Mouse (Mus musculus) gastrocnemius, adult 2 months (tissue): ENCODE measurements around the gene Icam4. TPM values are rescaled to one million over a fixed set of nuclear protein-coding genes. Genes with fewer than 3 reads are reported as not detected.
"Not testable (repeated sequence)": the region's sequence is repeated elsewhere in the genome, so short reads cannot be mapped to it uniquely, and the experiment has no call there.

Experiments
- DNase-seq: peaks from one replicate; pipeline ENCODE4 v3.0.0; 2022
- H3K27ac ChIP-seq: fragments of 200-600 bp; 2 replicates; pipeline ENCODE4 v1.8.1; 2022; ENCODE audit warnings: mild to moderate bottlenecking
- H3K4me3 ChIP-seq: fragments of 200-600 bp; 2 replicates; pipeline ENCODE4 v1.8.1; 2022; ENCODE audit warnings: mild to moderate bottlenecking, moderate library complexity
- CTCF ChIP-seq: fragments of 200-600 bp; IDR thresholded peaks from 2 replicates; pipeline ENCODE4 v1.8.1; 2022; ENCODE audit warnings: antibody characterized with exemption, mild to moderate bottlenecking, moderate library complexity
- intact Hi-C: fragments of 180-260 bp; cut with DNase I; formaldehyde crosslinking; loops from one replicate; pipeline ENCODE4 v1.15.1; 2025
- total RNA-seq, 2 experiments: library from RNA; stranded (reverse); gene quantifications; 2 replicates each; pipeline ENCODE4 v1.2.3; 2021

Gene Icam4
- total RNA-seq, 2 experiments from 2014 or later, result 1.2 to 2.2 TPM

- H3K27ac ChIP-seq, result no peak overlapping the region
- intact Hi-C loops, result loop anchor here (2.0 to 5.0 kb wide), 2 partner anchors 100 to 114 kb away; partner anchors contain the start of gene Ppan
- no peak for DNase-seq
- no peak overlapping the region for H3K4me3 ChIP-seq
- TF ChIP-seq CTCF, result peak; percentile 36
These were observed 28.4 kb upstream of the Icam4 start for GRCm38 (mm10) chr9:21000811-21001210.

GRCm38 (mm10) chr9:21001651-21002200, 27.4 kb upstream of the Icam4 start:
- H3K27ac ChIP-seq, result no peak overlapping the region
- no peak overlapping the region for H3K4me3 ChIP-seq
- no peak for DNase-seq
- intact Hi-C loops, result loop anchor here (2.0 to 5.0 kb wide), 3 partner anchors 27 to 114 kb away; partner anchors contain the start of genes Icam4 and Ppan
- TF ChIP-seq CTCF, result no peak

GRCm38 (mm10) chr9:21002270-21002626, 26.9 kb upstream of the Icam4 start:
- H3K27ac ChIP-seq, result peak overlapping the region; percentile 95
- no peak for DNase-seq
- intact Hi-C loops, result loop anchor here (2.0 to 5.0 kb wide), 2 partner anchors 27 to 115 kb away; partner anchors contain the start of genes Icam4 and Ppan
- H3K4me3 ChIP-seq, result peak overlapping the region; percentile 91
- TF ChIP-seq CTCF, result no peak

- no peak for TF ChIP-seq CTCF
- intact Hi-C loops, result loop anchor here (2.0 to 5.0 kb wide), 2 partner anchors 26 to 116 kb away; partner anchors contain the start of genes Icam4 and Ppan
- H3K4me3 ChIP-seq, result peak within 1 kb of the TSS; percentile 91
- peak; percentile 91 for DNase-seq
- peak within 1 kb of the TSS; percentile 95 for H3K27ac ChIP-seq
These were observed 26.3 kb upstream of the Icam4 start, which contains the start of gene Mrpl4 for GRCm38 (mm10) chr9:21002627-21003551. Gene Mrpl4, plus strand, starts transcription at chr9:21002738.

- DNase-seq, result no peak
- no peak overlapping the region for H3K27ac ChIP-seq
- H3K4me3 ChIP-seq, result no peak overlapping the region
- intact Hi-C loops, result no loop called here
- no peak for TF ChIP-seq CTCF
These were observed 21.7 kb upstream of the Icam4 start for GRCm38 (mm10) chr9:21007313-21007952.

- intact Hi-C loops, result no loop called here
- DNase-seq, result no peak
- Histone ChIP-seq H3K27ac (no peak overlapping the region), H3K4me3 (no peak overlapping the region)
- TF ChIP-seq CTCF, result peak; percentile 30; the same call in 1 of the 2 replicates
These were observed 21.2 kb upstream of the Icam4 start for GRCm38 (mm10) chr9:21008007-21008406.

GRCm38 (mm10) chr9:21010362-21010761, 18.8 kb upstream of the Icam4 start:
- peak; percentile 69 for DNase-seq
- no peak for TF ChIP-seq CTCF
- intact Hi-C loops, result no loop called here
- no peak overlapping the region for H3K4me3 ChIP-seq
- H3K27ac ChIP-seq, result peak overlapping the region; percentile 63

GRCm38 (mm10) chr9:21010939-21011541, 18.1 kb upstream of the Icam4 start:
- H3K4me3 ChIP-seq, DNase-seq, intact Hi-C loops: not testable (repeated sequence)
- peak overlapping the region; percentile 63 for H3K27ac ChIP-seq

GRCm38 (mm10) chr9:21011846-21012312, 17.3 kb upstream of the Icam4 start:
- peak; percentile 42 for DNase-seq
- TF ChIP-seq CTCF, result no peak
- Histone ChIP-seq H3K27ac (peak overlapping the region; percentile 71), H3K4me3 (peak overlapping the region; percentile 13; the same call in 1 of the 2 replicates)
- intact Hi-C loops, result no loop called here

- TF ChIP-seq CTCF, result no peak; the same call in 1 of the 2 replicates
- no peak for DNase-seq
- Histone ChIP-seq H3K4me3 (peak overlapping the region; percentile 13; the same call in 1 of the 2 replicates), H3K27ac (peak overlapping the region; percentile 71)
- intact Hi-C loops, result no loop called here
These were observed 16.8 kb upstream of the Icam4 start for GRCm38 (mm10) chr9:21012368-21012767.

GRCm38 (mm10) chr9:21014691-21015570, 14.2 kb upstream of the Icam4 start:
- intact Hi-C loops, result no loop called here
- no peak for TF ChIP-seq CTCF
- peak; percentile 70 for DNase-seq
- peak overlapping the region; percentile 74 for H3K4me3 ChIP-seq
- peak overlapping the region; percentile 73 for H3K27ac ChIP-seq
